Mouse (Mus musculus) MEL (cell line): ENCODE results near the gene Psmb11. TPM values are rescaled to one million over a fixed set of nuclear protein-coding genes. Genes with fewer than 3 reads are reported as not detected.

Experiments
- DNase-seq: peaks from one replicate; pipeline ENCODE4 v3.0.0; 2011; ENCODE audit warnings: low read depth, low spot score
- H3K27ac ChIP-seq: 2 replicates; pipeline ENCODE4 v1.5.1; 2012; ENCODE audit warnings: low read depth, mild to moderate bottlenecking, control low read depth, low read length, moderate library complexity; ENCODE audit not compliant: control insufficient read depth
- H3K27me3 ChIP-seq, 2 experiments: fragments of 150-350 bp in 1 of 2; sonication (generic) in 1 of 2; 2 replicates each; pipeline ENCODE4 v1.6.1; 2012; ENCODE audit warnings: low read length in 2 of 2, mild to moderate bottlenecking in 2 of 2, improper control_type of control experiment in 1 of 2, moderate library complexity in 1 of 2; ENCODE audit not compliant: insufficient read depth in 2 of 2, control insufficient read depth in 1 of 2
- H3K36me3 ChIP-seq, 2 experiments: 2 replicates each; pipeline ENCODE4 v1.6.1; 2012 to 2014; ENCODE audit warnings: low read length in 2 of 2, improper control_type of control experiment in 1 of 2, inconsistent platforms in 1 of 2, mild to moderate bottlenecking in 1 of 2; ENCODE audit not compliant: insufficient read depth in 2 of 2, control insufficient read depth in 1 of 2
- H3K4me1 ChIP-seq, 2 experiments: fragments of 150-350 bp in 1 of 2; sonication (generic) in 1 of 2; 2 replicates each; pipeline ENCODE4 v1.6.1; 2012; ENCODE audit warnings: low read length in 2 of 2, improper control_type of control experiment in 1 of 2, mild to moderate bottlenecking in 1 of 2; ENCODE audit not compliant: insufficient read depth in 2 of 2, control insufficient read depth in 1 of 2
- H3K4me3 ChIP-seq, 2 experiments: fragments of 150-350 bp in 1 of 2; sonication (generic) in 1 of 2; 2 replicates each; pipeline ENCODE4 v1.5.1; 2012; ENCODE audit warnings: low read depth in 2 of 2, low read length in 2 of 2, mild to moderate bottlenecking in 2 of 2, moderate library complexity in 2 of 2, control low read depth in 1 of 2, improper control_type of control experiment in 1 of 2; ENCODE audit not compliant: control insufficient read depth in 1 of 2, insufficient read depth in 1 of 2
- H3K79me2 ChIP-seq: 2 replicates; pipeline ENCODE4 v1.6.1; 2012; ENCODE audit warnings: mild to moderate bottlenecking, low read length, moderate library complexity; ENCODE audit not compliant: control insufficient read depth, poor library complexity, insufficient read depth
- H3K9ac ChIP-seq: 2 replicates; pipeline ENCODE4 v1.6.1; 2012; ENCODE audit warnings: low read depth, mild to moderate bottlenecking, control low read depth, low read length, moderate library complexity; ENCODE audit not compliant: control insufficient read depth, poor library complexity, severe bottlenecking
- H3K9me3 ChIP-seq: fragments of 150-350 bp; sonication (generic); replicated peaks from 2 replicates; pipeline ENCODE4 v1.6.1; 2012; ENCODE audit warnings: mild to moderate bottlenecking, low read length, improper control_type of control experiment, moderate library complexity; ENCODE audit not compliant: insufficient read depth
- CHD1 ChIP-seq: IDR thresholded peaks from 2 replicates; pipeline ENCODE4 v1.6.1; 2012; ENCODE audit warnings: low read depth, mild to moderate bottlenecking, inconsistent platforms, low read length, improper control_type of control experiment
- CHD2 ChIP-seq: IDR thresholded peaks from 2 replicates; pipeline ENCODE4 v1.6.1; 2011; ENCODE audit warnings: low read length, improper control_type of control experiment
- CTCF ChIP-seq, 3 experiments: IDR thresholded peaks in 2 of 3; conservative IDR thresholded peaks in 1 of 3; 2 replicates each; pipeline ENCODE4 v1.5.1; 2011 to 2012; ENCODE audit warnings: low read length in 3 of 3, low read depth in 2 of 3, mild to moderate bottlenecking in 2 of 3, improper control_type of control experiment in 1 of 3, inconsistent platforms in 1 of 3, mixed read lengths in 1 of 3, moderate library complexity in 1 of 3; ENCODE audit not compliant: control insufficient read depth in 1 of 3, insufficient read depth in 1 of 3, poor library complexity in 1 of 3, severe bottlenecking in 1 of 3
- E2F4 ChIP-seq: IDR thresholded peaks from 2 replicates; pipeline ENCODE4 v1.6.1; 2011; ENCODE audit warnings: low read depth, low read length, improper control_type of control experiment, borderline replicate concordance
- EP300 ChIP-seq, 2 experiments: IDR thresholded peaks; 2 replicates each; pipeline ENCODE4 v1.6.1; 2011; ENCODE audit warnings: improper control_type of control experiment in 2 of 2, low read length in 2 of 2, low read depth in 1 of 2, mild to moderate bottlenecking in 1 of 2
- GATA1 ChIP-seq: IDR thresholded peaks from 2 replicates; pipeline ENCODE4 v1.6.1; 2011; ENCODE audit warnings: low read depth, low read length, improper control_type of control experiment
- HCFC1 ChIP-seq: IDR thresholded peaks from 2 replicates; pipeline ENCODE4 v1.6.1; 2012; ENCODE audit warnings: low read depth, mild to moderate bottlenecking, inconsistent platforms, low read length, improper control_type of control experiment, moderate library complexity
- KAT2A ChIP-seq: conservative IDR thresholded peaks from 2 replicates; pipeline ENCODE4 v1.6.1; 2012; ENCODE audit warnings: low read depth, low read length, improper control_type of control experiment, inconsistent platforms
- MAX ChIP-seq: IDR thresholded peaks from 2 replicates; pipeline ENCODE4 v1.6.1; 2011; ENCODE audit warnings: low read length, improper control_type of control experiment
- MAZ ChIP-seq: IDR thresholded peaks from 2 replicates; pipeline ENCODE4 v1.6.1; 2012; ENCODE audit warnings: low read depth, mild to moderate bottlenecking, inconsistent platforms, low read length, improper control_type of control experiment
- MYC ChIP-seq: IDR thresholded peaks from 2 replicates; pipeline ENCODE4 v1.6.1; 2011; ENCODE audit warnings: low read depth, mild to moderate bottlenecking, low read length, improper control_type of control experiment, moderate library complexity
- POLR2A ChIP-seq, 2 experiments: IDR thresholded peaks; 2 replicates each; pipeline ENCODE4 v1.6.1; 2011 to 2012; ENCODE audit warnings: low read length in 2 of 2, mild to moderate bottlenecking in 2 of 2, control low read depth in 1 of 2, improper control_type of control experiment in 1 of 2, low read depth in 1 of 2, moderate library complexity in 1 of 2; ENCODE audit not compliant: control insufficient read depth in 1 of 2, insufficient read depth in 1 of 2, poor library complexity in 1 of 2
- TBP ChIP-seq: IDR thresholded peaks from 2 replicates; pipeline ENCODE4 v1.8.0; 2011; ENCODE audit warnings: low read depth, low read length, improper control_type of control experiment
- TCF12 ChIP-seq: IDR thresholded peaks from 2 replicates; pipeline ENCODE4 v1.6.1; 2014; ENCODE audit warnings: low read depth, mild to moderate bottlenecking, inconsistent platforms, low read length, improper control_type of control experiment, moderate library complexity
- UBTF ChIP-seq: IDR thresholded peaks from 2 replicates; pipeline ENCODE4 v1.6.1; 2012; ENCODE audit warnings: low read depth, mild to moderate bottlenecking, inconsistent platforms, low read length, improper control_type of control experiment, moderate library complexity, borderline replicate concordance; ENCODE audit not compliant: insufficient read depth
- USF1 ChIP-seq: IDR thresholded peaks from 2 replicates; pipeline ENCODE4 v1.6.1; 2014; ENCODE audit warnings: low read depth, mild to moderate bottlenecking, inconsistent platforms, low read length, improper control_type of control experiment, moderate library complexity
- USF2 ChIP-seq, 2 experiments: IDR thresholded peaks; 2 replicates each; pipeline ENCODE4 v1.6.1; 2011 to 2012; ENCODE audit warnings: improper control_type of control experiment in 2 of 2, low read length in 2 of 2, borderline replicate concordance in 1 of 2, inconsistent platforms in 1 of 2, low read depth in 1 of 2, mild to moderate bottlenecking in 1 of 2; ENCODE audit not compliant: insufficient read depth in 1 of 2
- ZMIZ1 ChIP-seq: IDR thresholded peaks from 2 replicates; pipeline ENCODE4 v1.6.1; 2012; ENCODE audit warnings: low read depth, mild to moderate bottlenecking, inconsistent platforms, low read length, improper control_type of control experiment, moderate library complexity
- polyA plus RNA-seq, 2 experiments: library from polyadenylated mRNA; stranded (reverse) in 1 of 2; unstranded in 1 of 2; fragments of >175 nt in 1 of 2; fragments of >200 nt in 1 of 2; gene quantifications; 2 replicates each; pipeline versions ENCODE4 v1.2.1 to v1.2.4; 2012; ENCODE audit warnings: low replicate concordance in 2 of 2, low read depth in 1 of 2; ENCODE audit not compliant: insufficient read length in 2 of 2, insufficient read depth in 1 of 2, missing spikeins in 1 of 2
- total RNA-seq: library from RNA; depleted of rRNA; stranded (reverse); fragments of 300-350 nt; gene quantifications from 2 replicates; pipeline ENCODE4 v1.2.3, GENCODE M21; 2012

Psmb11 gene
- total and polyA plus RNA-seq, 3 experiments, result 0.06 TPM; not detected in 2

DNA sequence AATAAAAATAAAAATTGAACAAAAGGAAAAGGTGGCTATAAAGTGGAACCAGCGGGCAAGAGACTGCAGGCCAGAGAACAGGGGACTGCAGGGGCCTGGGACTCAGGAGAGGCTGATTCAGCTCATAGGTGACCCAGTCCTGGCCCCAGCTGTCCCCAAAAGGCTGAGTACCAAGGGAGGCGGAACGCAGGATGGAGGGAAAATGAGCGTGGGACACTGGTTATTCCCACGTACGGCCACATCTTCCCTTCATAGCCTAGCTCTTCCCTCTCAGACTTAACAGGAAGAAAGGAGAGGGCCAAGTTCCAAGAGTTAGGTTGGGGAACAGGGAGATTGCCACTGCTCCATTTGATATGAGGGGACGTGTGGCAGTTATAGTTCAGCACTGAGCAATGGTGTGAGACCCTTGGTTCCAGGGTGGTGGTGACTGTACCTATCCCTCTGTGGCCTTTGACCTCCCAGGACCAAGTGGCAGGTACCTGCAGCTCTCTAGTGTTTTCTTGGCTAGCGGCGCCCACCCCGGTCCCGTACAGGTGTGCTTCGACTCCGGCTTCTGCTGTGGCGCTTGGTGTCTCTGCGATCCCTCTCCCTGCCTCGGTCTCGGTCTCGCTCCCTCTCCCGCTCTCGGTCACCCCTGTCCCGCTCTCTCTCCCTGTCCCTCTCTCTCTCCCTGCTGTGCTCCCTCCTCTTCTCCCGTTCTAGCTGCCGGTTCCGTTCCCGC is 21.2 kb downstream of the Psmb11 start:
- no peaks in the 10 kb centered on the region for H3K9me3 ChIP-seq
- no peaks in the 10 kb centered on the region; the same call in 1 of the 2 replicates for H3K79me2 ChIP-seq
- no peak for TF ChIP-seq POLR2A (IDR thresholded peaks at IDR 0.05; ENCODE audit: control insufficient read depth in 1 of 2, insufficient read depth in 1 of 2, low read depth in 1 of 2, low read length in 2 of 2, poor library complexity in 1 of 2)
- no peak for TF ChIP-seq MYC
- TF ChIP-seq E2F4, result no peak
- TF ChIP-seq HCFC1, result no peak
- no peak for TF ChIP-seq EP300 (IDR thresholded peaks at IDR 0.05; ENCODE audit: low read depth in 1 of 2, low read length in 2 of 2)
- no peak for TF ChIP-seq USF2 (IDR thresholded peaks at IDR 0.05; ENCODE audit: borderline replicate concordance in 1 of 2, insufficient read depth in 1 of 2, low read depth in 1 of 2, low read length in 2 of 2)
- no peak for TF ChIP-seq USF1
- no peak for TF ChIP-seq KAT2A
- TF ChIP-seq GATA1, result no peak
- no peak for TF ChIP-seq ZMIZ1
- TF ChIP-seq MAX, result no peak
- TF ChIP-seq TBP, result no peak
- TF ChIP-seq CHD2, result no peak
- no peak for TF ChIP-seq MAZ
- TF ChIP-seq UBTF, result no peak
- TF ChIP-seq CHD1, result no peak
- no peak for TF ChIP-seq TCF12
- TF ChIP-seq CTCF (IDR thresholded peaks at IDR 0.05 in 2 of 3, conservative IDR thresholded peaks at IDR 0.05 in 1 of 3; ENCODE audit: control insufficient read depth in 1 of 3, insufficient read depth in 1 of 3, low read depth in 2 of 3, low read length in 3 of 3, poor library complexity in 1 of 3, severe bottlenecking in 1 of 3), result no peak
- H3K4me1 ChIP-seq, result peaks cover 4% of the 10 kb centered on the region in 2 experiments; a peak in 2 of 4 replicates
- no peak overlapping the region for H3K27ac ChIP-seq
- peaks cover under 1 to 6% of the 10 kb centered on the region in 2 experiments; a peak in 3 of 4 replicates for H3K36me3 ChIP-seq
- H3K4me3 ChIP-seq, result no peak overlapping the region
- peak; percentile 29 for DNase-seq
- H3K9ac ChIP-seq, result no peak overlapping the region
- H3K27me3 ChIP-seq, result no peaks in the 10 kb centered on the region

- Histone ChIP-seq H3K4me3 (no peak overlapping the region), H3K27me3 (no peaks in the 10 kb centered on the region)
- TF ChIP-seq TCF12 (peak; percentile 10; the same call in 1 of the 2 replicates), MYC (no peak)
- TF ChIP-seq, all 39 proteins: peak for 1
- H3K27ac ChIP-seq, result peak overlapping the region; percentile 44
- no peaks in the 10 kb centered on the region for H3K9me3 ChIP-seq
- H3K4me1 ChIP-seq, result peaks cover 4 to 6% of the 10 kb centered on the region in 2 experiments; a peak in 3 of 4 replicates
- peaks cover 3 to 6% of the 10 kb centered on the region in 2 experiments; a peak in 3 of 4 replicates for H3K36me3 ChIP-seq
- no peak overlapping the region for H3K9ac ChIP-seq
- peak; percentile 38 for DNase-seq
- no peaks in the 10 kb centered on the region; the same call in 1 of the 2 replicates for H3K79me2 ChIP-seq
Measured at GRCm38 (mm10) chr14:54643011-54643410, 21.8 kb downstream of the Psmb11 start.
